Mouse (Mus musculus) ovary, postnatal 36 days (tissue): Measurements from ENCODE around the gene Habp4.

Experiments used
- DNase-seq: peaks from one replicate; pipeline ENCODE4 v3.0.0; 2022; ENCODE audit warnings: low spot score, mixed read lengths

Habp4 gene

DNA sequence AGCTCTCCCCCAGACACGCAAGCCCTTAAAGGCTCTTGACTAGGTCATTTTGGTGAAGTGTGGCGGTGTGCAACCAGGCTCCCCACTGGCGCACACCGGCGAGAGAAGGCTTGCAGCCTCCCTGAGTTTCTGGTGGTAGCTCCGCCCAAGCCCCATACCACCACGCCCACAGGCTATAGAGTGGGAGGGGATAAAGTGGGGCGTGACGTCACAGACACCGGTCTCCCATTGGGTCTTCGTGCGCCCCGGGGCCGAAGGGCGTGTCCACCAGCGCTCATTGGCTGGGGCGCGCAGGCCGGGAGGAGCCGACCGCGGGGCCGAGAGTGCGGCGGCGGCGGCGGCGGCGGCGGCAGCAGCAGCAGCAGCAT is at the start of gene Habp4:
Gene Habp4, plus strand, starts transcription at position 277 of the 368 bp plus-strand sequence.
- peak; percentile 97 for DNase-seq

DNA sequence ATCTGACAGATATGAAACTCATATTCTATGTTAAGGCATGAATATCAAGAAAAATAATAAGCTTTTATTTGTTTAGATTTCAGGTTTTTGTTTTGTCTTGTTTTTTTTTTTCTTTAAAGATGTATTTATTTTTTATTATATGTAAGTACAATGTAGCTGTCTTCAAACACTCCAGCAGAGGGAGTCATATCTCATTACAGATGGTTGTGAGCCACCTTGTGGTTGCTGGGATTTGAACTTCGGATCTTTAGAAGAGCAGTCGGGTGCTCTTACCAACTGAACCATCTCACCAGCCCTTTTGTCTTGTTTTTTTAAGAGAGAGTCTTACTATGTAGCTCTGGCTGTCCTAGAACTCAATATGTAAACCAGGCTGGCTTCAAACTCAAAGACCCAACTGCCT is 44.2 kb upstream of the Habp4 start:
- no peak for DNase-seq

DNA sequence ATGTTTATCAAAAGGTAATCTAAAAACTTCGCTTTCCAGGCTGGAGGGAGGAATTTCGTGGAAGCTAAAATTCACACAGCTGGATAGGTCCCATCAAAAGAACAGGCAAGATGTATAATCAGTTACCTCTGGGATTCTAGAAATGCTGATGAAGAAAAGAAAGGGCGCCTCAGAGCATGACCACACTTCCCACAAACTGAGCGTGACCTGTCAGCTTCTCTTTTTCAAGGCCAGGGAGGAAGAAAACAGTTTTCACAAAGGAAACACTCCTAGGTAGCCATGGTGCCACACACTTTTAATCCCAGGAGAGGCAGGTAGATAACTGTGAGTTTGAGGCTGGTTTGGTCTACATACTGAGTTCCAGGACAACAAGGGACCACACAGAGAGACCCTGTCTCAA is 40.9 kb upstream of the Habp4 start:
- DNase-seq = no peak

DNA sequence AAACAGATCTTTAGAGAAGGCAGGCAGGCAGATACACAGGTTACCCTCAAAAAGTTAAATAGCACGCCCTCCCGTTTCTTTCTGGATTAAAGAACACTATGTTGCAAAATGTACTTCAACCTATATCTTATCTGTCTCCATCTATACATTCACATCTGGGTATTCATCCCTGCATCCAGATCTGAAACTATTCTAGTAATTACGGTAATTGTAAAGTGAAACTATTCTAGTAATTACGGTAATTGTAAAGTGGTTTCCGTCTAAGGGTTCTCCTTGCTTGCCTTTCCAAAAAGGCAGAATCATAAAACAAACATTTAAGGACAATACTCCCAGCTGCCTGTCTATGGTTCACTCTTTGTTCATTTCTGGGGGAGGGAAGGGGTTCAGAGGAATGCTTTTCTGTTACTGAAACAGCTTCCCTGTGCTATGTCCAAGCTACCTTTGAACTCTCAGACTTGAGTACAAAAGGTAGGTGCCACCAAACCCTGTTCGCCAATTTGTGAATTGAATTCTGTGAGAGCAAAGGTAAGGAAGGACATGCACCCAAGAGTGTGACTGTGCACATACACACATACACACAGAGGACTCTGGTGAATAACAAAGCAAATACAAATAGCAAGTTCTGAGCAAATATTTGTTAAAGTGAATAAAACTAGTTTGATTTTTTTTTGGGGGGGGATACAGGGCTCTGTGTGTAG is 38.0 kb upstream of the Habp4 start:
- no peak for DNase-seq

DNA sequence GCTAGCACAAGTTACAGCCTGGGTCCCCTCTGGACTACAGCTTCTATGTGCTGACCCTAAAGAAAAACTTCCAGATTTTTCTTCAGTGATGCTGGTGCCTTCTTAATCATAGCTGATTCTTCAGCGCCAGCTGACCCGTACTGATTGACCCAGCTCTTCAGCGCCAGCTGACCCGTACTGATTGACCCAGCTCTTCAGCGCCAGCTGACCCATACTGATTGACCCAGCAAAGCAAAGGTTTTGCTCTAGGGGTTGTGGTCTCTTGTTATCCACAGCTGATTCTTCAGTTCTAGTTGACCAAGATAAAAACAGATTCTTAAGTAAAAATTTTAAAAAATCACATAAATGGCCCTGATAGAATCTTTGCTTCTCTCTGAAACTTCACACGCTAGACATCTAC is 36.7 kb upstream of the Habp4 start:
- no peak for DNase-seq

DNA sequence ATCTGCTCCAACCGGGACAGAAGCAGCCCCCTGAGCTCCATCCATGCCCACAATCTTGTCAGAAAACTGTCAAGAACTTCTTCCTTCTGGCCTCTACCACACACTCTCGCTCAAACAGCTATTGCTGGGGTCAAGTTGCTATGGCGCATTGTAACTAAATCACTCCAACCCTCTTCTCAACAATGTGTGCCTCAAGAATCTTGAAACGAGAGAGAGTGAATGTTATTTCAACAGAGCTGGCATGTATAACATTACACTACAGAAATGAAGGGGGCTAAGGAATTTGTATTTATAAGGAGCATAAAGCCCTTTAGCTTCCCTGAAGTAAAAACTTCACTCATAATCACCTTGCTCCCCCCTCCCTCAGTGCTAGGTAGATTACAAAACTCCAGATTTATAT is 35.3 kb upstream of the Habp4 start:
- DNase-seq = no peak

DNA sequence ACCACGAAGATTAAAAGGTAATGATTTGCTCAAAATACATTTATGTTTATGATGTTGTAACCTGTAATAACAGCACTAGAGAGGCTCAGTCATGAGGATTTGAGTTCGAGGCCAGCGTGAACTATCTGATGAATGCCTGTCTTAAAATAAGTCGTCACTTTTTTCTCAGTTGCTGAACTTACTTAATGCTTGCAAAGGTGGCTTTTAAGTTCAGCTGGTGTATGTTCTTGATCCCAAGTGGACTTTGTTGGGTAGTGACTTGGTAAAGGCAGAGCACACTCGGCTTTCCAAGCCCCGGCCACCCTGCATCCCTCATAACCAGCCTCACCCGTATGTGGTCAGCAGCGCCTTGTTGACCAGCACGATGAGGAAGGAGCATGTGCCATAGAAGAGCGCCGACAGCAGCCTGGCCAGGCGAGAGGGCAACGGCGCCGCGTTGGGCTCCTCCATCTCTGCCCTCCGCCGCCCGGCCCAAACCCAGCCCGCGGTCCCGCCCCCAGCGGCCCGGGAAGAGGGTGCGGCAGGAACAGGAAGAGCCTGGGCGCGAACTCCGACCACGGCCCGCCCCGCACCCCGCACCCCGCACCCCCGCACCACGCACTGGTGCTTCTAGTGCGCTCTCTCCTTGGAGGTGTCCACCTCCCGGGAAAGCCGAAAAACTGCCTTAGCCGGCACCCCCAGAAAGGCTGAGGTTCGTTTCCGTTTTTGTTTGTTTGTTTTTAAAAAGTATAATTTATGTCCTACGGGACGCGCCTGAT is 32.6 kb upstream of the Habp4 start, which contains the start of gene Slc35d2:
Gene Slc35d2, minus strand, starts transcription at position 511 of the 758 bp plus-strand sequence.
- peak; percentile 80 for DNase-seq

DNA sequence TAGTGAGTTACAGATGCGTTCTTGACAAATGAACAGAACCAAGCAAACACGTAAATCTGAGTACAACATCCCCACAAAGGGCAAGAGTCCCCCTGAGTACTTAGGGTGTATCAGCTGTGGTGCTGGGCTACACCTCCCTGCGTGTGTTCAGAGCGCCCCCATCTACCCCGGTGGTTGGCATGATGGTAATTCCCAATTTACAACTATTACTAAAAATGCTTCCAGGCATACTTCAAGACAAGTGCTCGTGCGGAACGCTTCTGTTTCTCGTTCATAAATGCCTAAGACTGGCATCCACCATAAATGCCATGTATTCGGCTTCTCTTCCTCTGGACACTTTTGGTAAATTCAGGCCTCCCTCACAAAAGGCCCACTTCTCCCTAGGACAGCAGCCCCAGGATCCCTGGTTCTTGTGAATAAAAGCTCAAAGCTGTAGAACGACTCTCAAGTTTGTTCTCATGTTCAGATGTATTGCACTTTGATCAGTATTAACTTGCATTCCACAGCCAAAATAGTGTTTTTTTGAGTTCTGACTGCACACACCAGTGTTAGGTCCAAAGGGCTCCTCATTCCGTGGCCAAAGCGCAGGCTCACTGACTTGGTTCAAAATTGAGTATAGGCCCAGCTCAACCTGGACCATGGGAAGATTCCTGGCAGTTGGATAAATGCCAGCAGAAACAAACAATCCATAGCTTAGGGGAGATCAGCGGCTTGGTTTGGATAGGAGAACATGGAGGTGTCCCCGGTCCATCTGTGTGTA is 31.8 kb upstream of the Habp4 start:
- DNase-seq = peak; percentile 59

DNA sequence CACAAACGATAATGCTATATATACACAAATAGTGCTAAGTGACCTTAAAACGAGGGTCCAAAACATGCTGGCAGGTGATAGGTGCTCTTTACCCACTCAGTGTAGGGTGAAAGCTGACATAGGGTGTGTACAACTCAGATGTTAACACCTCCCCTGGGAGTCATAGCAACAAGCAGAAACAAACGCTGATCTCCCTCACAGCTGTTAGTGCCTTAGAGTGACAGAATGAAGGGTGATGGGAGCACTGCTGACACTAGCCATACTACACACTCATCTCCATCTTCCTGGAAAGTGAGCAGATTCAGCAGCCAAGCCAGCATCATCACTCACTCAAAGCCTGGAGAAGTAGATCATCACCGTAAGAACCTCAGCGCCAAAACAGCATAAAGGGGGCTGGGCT is 11.5 kb upstream of the Habp4 start:
- no peak for DNase-seq

DNA sequence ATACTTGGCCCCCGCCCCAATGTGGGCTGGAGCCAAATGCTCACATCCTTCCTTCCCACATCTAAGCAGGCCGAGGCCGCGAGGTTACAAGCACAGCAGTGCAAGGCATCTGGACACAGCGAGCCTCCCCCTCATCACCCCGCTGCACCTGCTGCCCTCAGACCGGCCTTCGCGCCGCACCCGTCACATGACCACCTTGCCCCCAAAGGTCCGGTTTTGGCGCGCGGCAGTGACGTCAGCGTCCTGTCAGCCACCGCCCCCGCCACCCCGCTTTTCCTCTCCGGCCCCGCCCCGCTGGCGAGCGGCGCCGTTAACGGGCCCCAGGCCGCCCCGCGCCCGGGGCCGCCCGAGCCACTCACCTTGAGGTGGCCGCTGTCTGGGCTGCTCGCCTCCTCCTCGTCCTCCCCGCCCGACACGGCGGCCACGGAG is 9.4 kb upstream of the Habp4 start:
- DNase-seq = peak; percentile 84

DNA sequence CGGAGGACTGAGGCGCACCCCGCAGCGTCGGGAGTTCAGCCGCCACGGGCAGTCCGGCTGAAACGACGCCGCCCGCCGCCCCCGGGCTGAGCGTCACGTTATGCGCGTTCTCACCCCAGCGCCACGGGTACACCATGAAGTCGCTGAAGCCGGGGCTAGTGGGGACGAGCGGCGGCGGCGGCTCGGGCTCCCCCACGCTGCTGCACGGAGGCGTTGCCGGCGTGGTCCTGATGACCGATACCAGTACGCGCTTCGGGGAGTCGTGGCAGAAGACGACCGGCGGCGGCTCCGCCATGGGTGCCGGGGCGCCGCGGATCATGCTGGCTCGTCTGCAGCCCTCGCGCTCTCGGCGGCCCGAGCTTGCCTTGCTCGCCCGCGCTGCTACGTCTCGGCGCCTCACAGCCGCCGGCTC is 8.9 kb upstream of the Habp4 start:
- no peak for DNase-seq

DNA sequence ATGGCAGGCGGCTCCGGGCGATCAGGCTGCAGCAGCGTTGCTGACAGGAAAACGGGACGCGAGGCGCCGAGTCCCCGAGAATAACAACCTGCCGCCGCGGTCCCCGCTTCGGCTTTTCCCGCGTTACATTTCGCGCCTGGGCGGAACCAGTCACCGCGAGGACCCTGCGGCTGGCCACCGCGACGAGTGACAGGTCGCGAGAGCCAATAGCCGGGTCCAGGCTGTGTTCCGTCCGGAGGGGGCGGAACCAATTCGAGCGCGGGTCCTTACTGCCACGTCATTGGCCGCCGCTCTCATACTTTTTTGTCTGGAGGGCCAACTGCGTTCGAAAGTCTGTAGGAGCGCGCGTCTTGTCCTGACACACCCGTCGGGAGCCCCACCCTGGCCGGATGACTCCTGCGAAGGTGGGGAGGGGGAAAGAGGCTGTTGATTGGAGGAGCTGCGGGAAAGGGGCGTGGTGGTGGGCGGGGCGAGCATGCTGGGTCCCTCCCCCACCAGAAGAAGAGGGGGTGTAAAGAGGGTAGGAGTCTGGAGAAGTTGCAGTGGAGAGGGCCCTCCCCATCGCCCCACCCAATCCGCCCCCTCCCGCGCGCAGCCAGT is 8.4 kb upstream of the Habp4 start, which contains the start of gene Zfp367:
Gene Zfp367, minus strand, starts transcription at position 120 of the 600 bp plus-strand sequence.
- peak; percentile 96 for DNase-seq

DNA sequence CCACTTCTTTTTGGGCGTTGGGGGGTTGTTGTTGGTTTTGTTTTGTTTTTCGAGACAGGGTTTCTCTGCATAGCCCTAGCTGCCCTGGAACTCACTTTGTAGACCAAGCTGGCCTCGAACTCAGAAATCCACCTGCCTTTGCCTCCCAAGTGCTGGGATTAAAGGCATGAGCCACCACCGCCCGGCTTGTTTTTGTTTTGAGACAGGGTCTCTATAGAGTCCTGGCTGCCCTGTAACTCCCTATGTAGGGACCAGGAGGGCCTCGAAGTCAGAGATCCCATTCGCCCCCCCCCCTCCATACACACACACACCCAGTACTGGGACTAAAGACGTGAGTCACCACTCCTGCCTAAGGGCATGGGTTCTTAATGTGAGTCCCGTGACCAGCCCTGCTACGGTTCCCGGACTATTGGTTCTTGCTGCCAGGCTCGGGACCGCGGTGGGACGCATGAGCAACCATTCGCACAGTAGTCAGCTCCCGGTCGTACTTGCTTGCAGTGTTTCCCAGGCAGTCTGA is 7.8 kb upstream of the Habp4 start:
- DNase-seq = peak; percentile 56

DNA sequence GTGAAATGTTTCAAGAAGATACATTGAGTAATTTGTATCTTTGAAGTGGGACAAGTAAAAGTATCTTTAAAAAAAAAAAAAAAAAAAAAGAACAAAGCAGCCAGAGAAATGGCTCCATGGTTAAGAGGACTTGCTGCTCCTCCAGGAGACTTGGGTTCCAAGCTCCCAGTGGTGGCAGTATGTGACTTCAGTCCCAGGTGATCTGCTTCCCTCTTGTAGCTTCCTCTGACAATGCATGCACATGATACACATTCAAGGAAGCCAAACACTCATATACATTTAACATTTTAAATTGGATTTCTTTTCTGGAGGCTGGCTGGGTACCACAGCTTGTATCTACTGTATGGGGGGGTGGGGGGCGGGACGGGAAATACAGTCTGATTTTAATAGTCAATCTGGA is 7.0 kb upstream of the Habp4 start:
- no peak for DNase-seq

DNA sequence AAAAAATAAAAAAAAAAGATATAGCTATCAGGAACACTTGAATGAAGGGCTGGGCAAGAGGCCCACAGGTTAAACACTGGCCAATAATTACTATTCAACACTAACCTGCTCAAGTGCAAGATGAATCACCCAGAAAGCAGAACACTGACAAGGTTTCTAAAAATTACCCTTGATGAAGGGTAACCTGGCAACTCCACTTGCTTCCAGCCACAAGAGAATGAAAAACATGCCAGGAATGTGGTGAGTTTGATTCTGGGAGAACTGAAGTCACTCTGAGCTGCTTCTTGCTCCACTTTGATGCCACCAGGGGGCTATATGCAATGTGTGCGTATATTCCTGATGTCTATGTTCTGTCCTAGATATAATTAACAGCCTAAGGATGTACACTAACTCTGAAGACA is 6.5 kb upstream of the Habp4 start:
- no peak for DNase-seq

DNA sequence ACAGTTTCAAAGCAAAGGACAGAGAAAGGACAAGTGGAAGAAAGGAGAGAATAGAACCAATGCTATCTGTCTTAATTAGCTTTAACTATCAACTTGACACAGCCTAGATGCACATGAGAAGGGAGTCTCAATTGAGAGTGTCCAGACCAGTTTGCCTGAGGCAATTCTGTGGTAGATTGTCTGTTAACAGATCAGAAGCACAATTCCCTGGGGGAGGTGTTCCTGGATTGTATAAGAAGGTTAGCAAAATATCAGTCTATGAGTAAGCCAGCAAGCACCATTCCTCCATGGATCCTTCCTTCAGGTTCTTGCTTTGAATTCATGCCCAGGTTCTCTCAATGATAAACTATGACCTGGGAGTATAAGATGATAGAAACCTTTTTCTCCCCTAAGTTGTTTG is 4.7 kb upstream of the Habp4 start:
- DNase-seq = no peak

DNA sequence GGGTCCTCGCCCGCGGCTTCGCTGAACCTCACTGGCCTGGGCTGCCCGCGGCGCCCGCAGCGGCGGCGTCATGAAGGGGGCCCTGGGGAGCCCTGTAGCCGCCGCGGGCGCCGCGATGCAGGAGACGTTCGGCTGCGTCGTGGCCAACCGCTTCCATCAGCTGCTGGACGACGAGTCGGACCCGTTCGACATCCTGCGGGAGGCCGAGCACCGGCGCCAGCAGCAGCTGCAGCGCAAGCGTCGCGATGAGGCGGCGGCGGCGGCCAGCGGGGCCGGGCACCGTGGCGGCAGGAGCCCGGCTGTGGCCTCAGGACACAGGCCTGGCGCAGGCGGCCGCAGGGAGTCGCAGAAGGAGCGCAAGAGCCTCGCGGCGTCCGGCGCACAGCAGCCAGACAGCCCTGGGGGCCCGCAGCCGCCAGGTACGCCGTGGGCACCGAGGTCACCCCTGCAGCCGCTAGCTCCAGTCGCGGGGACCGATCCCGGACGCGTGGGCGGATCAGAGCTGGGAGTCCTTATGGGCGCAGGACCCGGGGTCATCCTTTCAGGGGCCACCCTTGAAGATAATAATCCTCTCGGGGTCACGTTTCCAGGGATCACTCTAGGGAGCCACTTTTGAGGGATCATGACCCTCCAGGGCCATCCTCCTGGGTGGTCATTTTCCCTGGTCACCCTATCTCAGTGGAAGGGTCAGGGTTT is 440 bp downstream of the Habp4 start:
- no peak for DNase-seq

DNA sequence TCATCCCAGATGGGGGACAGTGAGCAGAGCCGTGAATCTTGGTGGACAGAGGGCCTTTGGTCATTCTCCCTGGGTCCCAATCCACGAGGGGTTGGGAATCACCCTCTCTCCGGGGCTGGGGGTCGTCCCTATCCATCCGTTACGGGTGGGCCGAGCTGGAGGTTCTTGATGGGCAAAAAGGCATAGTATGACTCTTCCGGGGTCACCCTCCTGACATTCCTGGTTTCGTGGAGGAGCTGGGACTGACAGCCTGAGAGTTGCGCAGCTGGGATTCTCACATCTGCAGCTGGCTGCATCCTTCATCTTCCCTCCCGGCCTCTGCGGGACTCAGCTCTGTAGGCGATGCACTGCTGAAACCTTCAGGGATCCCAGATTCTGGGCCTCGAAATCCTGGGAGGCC is 1.0 kb downstream of the Habp4 start:
- DNase-seq = no peak

DNA sequence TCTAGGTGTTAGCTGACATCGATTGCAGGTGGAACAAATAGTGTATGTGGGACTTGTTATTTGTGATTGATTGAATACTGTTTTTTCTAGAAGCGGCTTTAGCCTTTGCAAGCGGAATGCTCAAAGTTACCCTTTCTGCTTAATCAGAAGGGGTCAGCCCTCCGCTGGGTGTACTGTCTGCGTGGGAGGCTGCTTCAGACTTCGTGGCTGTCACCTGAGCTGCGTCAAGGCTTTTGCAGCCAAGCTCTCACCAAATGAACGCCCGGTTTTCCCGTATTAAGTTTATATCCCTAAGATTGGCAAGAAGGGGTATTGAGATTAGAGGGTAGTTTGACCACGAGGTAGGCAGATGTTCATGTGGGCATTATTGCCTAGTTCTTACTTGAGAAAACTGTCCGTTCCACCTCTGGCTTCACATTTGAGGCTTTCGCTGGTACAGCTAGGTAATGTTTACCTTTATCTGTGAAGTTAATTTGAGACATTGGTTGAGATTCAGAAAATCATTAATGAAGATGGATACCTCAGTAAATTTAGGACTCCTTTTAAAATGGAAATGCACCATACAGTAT is 1.6 kb downstream of the Habp4 start:
- DNase-seq = no peak

DNA sequence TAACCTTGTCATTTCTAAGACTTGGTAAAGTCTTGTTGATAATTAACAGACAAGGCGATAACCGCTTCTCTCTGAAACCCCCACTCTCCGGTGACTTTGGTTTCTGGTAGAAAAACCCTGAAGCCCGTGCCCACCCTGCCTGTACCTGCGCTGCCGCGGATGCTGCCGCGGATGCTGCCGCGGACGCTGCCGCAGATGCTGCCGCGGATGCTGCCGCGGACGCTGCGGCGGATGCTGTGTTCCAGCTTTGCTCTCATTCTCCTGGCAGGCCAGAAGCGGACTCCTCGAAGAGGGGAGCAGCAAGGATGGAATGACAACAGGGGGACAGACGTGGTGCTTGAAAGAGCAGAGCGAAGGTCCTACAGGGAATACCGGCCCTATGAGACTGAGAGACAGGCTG is 8.1 kb downstream of the Habp4 start:
- no peak for DNase-seq

DNA sequence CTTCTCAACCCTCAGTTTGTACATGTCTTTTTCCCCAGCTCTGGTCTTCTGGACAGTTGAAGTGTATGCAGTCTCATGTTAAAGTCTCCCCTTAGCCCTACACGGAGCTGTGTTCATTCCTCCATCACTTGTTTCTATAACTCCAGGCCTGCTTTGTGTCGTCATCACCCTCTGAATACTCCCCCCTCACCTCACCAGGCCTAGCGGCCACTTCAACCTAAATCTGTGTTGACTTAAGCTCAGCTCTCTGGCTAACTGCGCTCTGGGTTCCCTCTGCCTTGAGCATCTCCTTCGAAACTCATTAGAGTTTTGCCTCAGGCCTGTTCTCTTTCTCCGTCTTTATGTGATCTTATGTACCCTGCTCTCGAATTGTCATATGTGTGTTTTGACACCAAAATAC is 16.4 kb downstream of the Habp4 start:
- no peak for DNase-seq
